Mouse (Mus musculus): Measurements from ENCODE around the gene Dpf3. TPM values are rescaled to one million over a fixed set of nuclear protein-coding genes. Genes with fewer than 3 reads are reported as not detected.

The Dpf3 gene
- polyA plus RNA-seq, 1 experiment from 2014 or later: 4.2 TPM

DNA sequence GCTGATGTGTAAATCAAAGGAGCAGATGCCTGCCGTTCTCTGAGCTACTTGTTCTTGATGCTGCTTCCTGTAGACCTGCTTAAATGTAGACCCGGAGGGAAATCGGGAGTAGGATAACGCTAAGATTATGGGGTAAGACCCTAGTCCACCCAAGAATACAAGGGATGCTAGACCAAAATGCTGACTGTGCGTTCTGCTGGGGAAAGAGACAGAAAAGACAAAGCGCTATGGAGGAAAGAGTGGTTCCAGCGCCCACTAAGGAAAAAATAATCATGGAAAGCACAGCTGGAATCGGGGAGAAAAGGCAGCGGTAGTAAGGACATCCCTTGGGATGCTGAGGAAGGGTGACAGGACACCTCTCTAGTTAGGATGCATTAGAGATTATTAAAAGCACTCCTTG lies 174.7 kb downstream of the Dpf3 start:
- H3K27me3 ChIP-seq (ENCODE audit: control insufficient read depth, insufficient read depth, low read length): no peaks in the 10 kb centered on the region
- no peak overlapping the region for H3K9ac ChIP-seq (ENCODE audit: low read length)
- ATAC-seq (ENCODE audit: insufficient read depth, low FRiP score): no peak
- H3K9me3 ChIP-seq (replicated peaks; ENCODE audit: control insufficient read depth, low read length): no peaks in the 10 kb centered on the region
- H3K4me2 ChIP-seq (ENCODE audit: low read depth, low read length): no peak overlapping the region
- no peaks in the 10 kb centered on the region for H3K36me3 ChIP-seq (ENCODE audit: control insufficient read depth, insufficient read depth, low read length)
- WGBS: 91% methylated on average over 9 of the region's 9 CpGs
- H3K27ac ChIP-seq (ENCODE audit: low read length): no peak overlapping the region
- H3K4me1 ChIP-seq (ENCODE audit: control insufficient read depth, insufficient read depth, low read length): no peaks in the 10 kb centered on the region
- no peak overlapping the region for H3K4me3 ChIP-seq (replicated peaks; ENCODE audit: low read length)

DNA sequence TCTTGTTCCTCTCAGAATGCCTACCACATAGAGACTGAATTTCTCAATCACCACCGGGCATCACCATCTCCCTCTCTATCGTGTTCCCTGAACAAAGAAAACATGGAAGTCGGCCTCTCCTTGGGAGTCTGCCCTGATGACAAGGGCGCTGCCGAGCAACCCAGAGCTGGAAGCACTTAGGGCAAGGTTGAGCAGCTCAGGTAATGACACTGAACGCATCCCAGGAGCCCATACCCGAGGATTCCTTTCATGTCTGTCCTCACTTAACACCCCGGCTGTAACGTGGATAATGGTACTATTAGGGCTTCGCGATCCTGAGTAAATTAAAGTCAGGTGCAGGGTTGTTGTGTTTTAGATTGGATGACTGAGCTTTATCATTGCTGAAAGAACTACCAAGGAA lies 176.9 kb downstream of the Dpf3 start:
- H3K4me2 ChIP-seq (ENCODE audit: low read depth, low read length): no peak overlapping the region
- ATAC-seq (ENCODE audit: insufficient read depth, low FRiP score): no peak
- no peaks in the 10 kb centered on the region for H3K4me1 ChIP-seq (ENCODE audit: control insufficient read depth, insufficient read depth, low read length)
- H3K27ac ChIP-seq (ENCODE audit: low read length): no peak overlapping the region
- no peaks in the 10 kb centered on the region for H3K27me3 ChIP-seq (ENCODE audit: control insufficient read depth, insufficient read depth, low read length)
- no peaks in the 10 kb centered on the region for H3K36me3 ChIP-seq (ENCODE audit: control insufficient read depth, insufficient read depth, low read length)
- H3K9me3 ChIP-seq (replicated peaks; ENCODE audit: control insufficient read depth, low read length): no peaks in the 10 kb centered on the region
- 81% methylated on average over 11 of the region's 11 CpGs for WGBS
- no peak overlapping the region for H3K9ac ChIP-seq (ENCODE audit: low read length)
- H3K4me3 ChIP-seq (replicated peaks; ENCODE audit: low read length): no peak overlapping the region

DNA sequence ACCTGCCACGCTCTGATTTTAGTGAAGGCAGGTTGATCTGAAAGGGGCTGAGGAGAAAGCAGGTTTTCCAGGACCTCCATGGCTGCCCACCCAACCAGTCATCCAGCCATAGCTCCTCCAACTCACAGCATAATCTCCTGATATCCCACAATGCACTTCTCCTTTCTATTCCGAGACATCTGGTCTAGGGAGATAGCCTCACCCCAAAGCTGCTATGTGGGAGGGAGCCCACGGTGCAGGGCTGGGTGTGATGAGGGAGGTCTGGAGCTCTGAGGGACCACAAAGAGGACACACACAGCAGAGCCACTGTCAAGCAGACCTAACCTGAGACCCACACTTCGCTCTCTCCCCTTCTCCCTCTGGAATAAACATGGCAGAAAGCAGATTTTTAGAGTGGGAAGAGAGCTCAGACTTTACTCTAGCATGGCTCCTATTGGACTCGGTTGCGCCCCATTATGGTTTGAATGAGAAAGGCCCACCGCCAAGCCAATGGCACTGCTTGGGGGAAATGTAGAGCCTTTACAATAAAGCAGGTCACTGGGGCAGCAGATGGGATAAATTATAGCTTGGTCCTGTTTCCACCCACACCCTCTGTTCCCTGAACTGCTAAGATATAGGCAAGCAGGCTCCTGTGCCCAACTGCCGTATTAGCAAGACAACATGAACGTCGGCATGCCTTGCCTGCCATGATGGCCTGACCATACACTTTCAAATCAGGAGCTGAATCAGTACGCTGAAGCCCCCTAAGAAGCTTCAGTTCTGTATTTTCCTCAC lies 178.3 kb downstream of the Dpf3 start:
- no peaks in the 10 kb centered on the region for H3K4me1 ChIP-seq (ENCODE audit: control insufficient read depth, insufficient read depth, low read length)
- H3K4me2 ChIP-seq (ENCODE audit: low read depth, low read length): no peak overlapping the region
- no peaks in the 10 kb centered on the region for H3K27me3 ChIP-seq (ENCODE audit: control insufficient read depth, insufficient read depth, low read length)
- no peak for ATAC-seq (ENCODE audit: insufficient read depth, low FRiP score)
- no peak overlapping the region for H3K4me3 ChIP-seq (replicated peaks; ENCODE audit: low read length)
- H3K36me3 ChIP-seq (ENCODE audit: control insufficient read depth, insufficient read depth, low read length): no peaks in the 10 kb centered on the region
- no peaks in the 10 kb centered on the region for H3K9me3 ChIP-seq (replicated peaks; ENCODE audit: control insufficient read depth, low read length)
- H3K27ac ChIP-seq (ENCODE audit: low read length): no peak overlapping the region
- no peak overlapping the region for H3K9ac ChIP-seq (ENCODE audit: low read length)
- 83% methylated on average over 11 of the region's 11 CpGs for WGBS

DNA sequence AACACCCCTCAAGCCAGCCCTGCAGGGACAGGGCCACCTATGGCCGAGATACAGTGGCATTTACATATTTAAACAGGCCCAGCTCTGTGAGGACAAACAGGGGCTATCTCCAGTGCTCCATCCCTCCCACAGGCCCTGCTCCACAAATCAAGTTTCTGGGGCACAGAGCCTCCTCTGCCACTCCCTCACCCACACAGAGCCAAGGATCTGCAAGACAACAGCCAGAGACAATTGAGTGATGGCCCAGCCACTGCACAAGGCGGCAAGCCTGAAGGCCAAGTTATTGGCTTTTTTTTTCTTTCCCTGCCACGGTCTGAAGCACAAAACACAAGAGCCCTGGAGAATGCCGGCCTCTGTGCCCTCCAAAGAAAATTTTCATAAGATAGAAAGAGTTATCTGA lies 178.9 kb downstream of the Dpf3 start:
- Histone ChIP-seq H3K36me3 (ENCODE audit: control insufficient read depth, insufficient read depth, low read length) (no peaks in the 10 kb centered on the region), H3K4me1 (ENCODE audit: control insufficient read depth, insufficient read depth, low read length) (no peaks in the 10 kb centered on the region), H3K9ac (ENCODE audit: low read length) (no peak overlapping the region), H3K4me2 (ENCODE audit: low read depth, low read length) (no peak overlapping the region), H3K27me3 (ENCODE audit: control insufficient read depth, insufficient read depth, low read length) (no peaks in the 10 kb centered on the region), H3K9me3 (replicated peaks; ENCODE audit: control insufficient read depth, low read length) (no peaks in the 10 kb centered on the region), H3K27ac (ENCODE audit: low read length) (no peak overlapping the region), H3K4me3 (replicated peaks; ENCODE audit: low read length) (no peak overlapping the region)
- ATAC-seq (ENCODE audit: insufficient read depth, low FRiP score): no peak
- 68% methylated on average over 4 of the region's 4 CpGs for WGBS

DNA sequence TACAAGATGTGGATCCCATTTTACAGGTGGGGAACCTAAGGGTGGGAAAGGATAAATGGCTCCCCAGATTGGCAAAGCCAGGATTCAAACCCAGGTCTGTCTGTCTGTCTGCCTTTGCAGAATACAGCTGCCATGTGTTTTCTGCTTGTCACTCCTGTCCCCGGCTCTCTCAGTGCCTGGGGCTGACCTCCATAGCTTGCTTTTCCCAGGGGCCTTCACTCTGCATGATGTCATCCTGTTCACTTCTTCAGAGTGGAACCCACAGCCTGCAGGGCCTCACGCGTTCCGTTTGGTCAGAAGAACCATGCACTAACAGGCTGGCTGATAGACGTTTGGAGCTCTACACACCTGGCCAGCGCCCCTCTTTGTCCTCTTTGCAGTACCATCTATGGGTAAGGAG lies 184.3 kb downstream of the Dpf3 start:
- H3K27ac ChIP-seq (ENCODE audit: low read length): no peak overlapping the region
- 67% methylated on average over 6 of the region's 6 CpGs for WGBS
- ATAC-seq (ENCODE audit: insufficient read depth, low FRiP score): no peak
- H3K27me3 ChIP-seq (ENCODE audit: control insufficient read depth, insufficient read depth, low read length): no peaks in the 10 kb centered on the region
- H3K4me2 ChIP-seq (ENCODE audit: low read depth, low read length): no peak overlapping the region
- no peaks in the 10 kb centered on the region for H3K4me1 ChIP-seq (ENCODE audit: control insufficient read depth, insufficient read depth, low read length)
- no peak overlapping the region for H3K9ac ChIP-seq (ENCODE audit: low read length)
- H3K36me3 ChIP-seq (ENCODE audit: control insufficient read depth, insufficient read depth, low read length): no peaks in the 10 kb centered on the region
- no peaks in the 10 kb centered on the region for H3K9me3 ChIP-seq (replicated peaks; ENCODE audit: control insufficient read depth, low read length)
- no peak overlapping the region for H3K4me3 ChIP-seq (replicated peaks; ENCODE audit: low read length)

DNA sequence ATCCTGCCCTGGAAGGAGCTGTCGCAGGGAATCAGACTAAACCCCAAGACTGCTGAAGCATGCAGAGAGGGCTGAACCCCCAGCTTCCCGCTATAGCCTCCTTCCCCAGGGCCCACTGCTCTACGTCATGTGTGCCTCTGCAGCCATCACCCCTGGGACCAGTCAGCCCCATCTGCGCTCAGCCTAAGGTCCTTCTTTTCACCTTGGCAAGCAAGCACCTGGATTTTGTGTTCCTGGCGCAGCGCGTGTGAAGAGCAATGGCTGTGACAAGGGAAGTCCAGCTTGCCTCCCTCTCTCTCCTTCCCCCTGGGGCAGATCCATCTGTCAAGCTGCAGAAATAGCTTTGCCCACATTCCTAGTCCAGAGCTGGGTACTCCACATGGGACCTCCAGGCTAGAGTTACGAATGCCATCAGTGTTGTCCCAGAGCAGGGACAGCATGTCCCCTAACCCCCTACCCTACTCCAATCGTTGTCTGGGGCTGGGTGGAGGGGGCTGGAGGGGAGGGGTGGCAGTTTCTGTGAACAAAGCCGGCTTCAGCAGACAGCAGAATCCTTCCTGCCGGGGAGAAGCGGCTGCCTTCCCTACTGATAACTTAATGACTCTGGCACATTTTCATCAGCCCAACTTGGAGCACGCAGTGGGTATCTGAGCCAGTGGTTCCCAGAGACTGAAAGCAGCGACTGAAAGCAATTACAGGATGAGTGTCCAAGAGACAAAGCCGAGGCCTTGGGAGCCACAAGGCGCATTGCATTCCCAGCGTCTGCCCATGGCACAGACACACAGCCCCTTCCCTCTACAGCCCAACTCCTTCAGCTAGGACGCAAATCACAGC lies 185.0 kb downstream of the Dpf3 start:
- Histone ChIP-seq H3K9me3 (replicated peaks; ENCODE audit: control insufficient read depth, low read length) (no peaks in the 10 kb centered on the region), H3K27ac (ENCODE audit: low read length) (0 out of 2 replicates have a peak overlapping the region, but pooled peaks have one; percentile 6), H3K4me3 (replicated peaks; ENCODE audit: low read length) (no peak overlapping the region), H3K9ac (ENCODE audit: low read length) (no peak overlapping the region), H3K36me3 (ENCODE audit: control insufficient read depth, insufficient read depth, low read length) (no peaks in the 10 kb centered on the region), H3K27me3 (ENCODE audit: control insufficient read depth, insufficient read depth, low read length) (no peaks in the 10 kb centered on the region), H3K4me1 (ENCODE audit: control insufficient read depth, insufficient read depth, low read length) (no peaks in the 10 kb centered on the region), H3K4me2 (ENCODE audit: low read depth, low read length) (no peak overlapping the region)
- 54% methylated on average over 18 of the region's 18 CpGs for WGBS
- ATAC-seq (ENCODE audit: insufficient read depth, low FRiP score): no peak

DNA sequence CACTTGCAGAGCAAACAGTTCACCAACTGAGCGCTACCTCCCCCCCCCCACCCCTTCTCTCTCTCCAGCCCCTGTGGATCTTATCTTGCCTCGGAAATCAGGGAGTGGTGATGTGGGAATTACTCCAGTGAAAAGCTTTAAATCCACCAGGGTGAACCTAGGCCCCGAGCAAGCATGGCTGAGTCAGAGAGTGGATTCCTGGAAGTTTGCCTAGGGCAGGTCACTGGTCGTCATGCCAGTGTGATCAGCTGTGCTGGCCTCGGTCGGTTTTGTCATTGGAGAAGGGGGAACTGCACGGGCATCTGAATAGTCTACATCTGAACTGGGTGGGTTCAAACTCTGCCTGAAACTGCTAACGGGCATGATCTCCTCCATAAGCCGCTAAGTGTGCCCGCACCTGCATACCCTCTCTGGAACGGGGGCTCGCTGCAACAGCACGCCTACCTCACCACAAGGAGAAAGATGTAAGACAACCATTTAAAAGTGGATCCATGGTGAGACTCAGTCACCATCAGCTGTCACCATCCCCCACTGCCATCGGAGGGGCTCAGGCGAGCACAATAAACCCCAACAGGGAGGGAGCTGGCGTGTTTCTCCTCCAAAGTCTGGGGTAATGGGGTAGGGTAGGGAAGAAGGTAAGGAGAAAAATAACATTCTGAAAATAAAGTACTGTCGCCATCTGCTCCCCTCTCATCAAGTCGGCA lies 185.7 kb downstream of the Dpf3 start:
- no peak overlapping the region for H3K4me3 ChIP-seq (replicated peaks; ENCODE audit: low read length)
- H3K4me1 ChIP-seq (ENCODE audit: control insufficient read depth, insufficient read depth, low read length): no peaks in the 10 kb centered on the region
- no peaks in the 10 kb centered on the region for H3K36me3 ChIP-seq (ENCODE audit: control insufficient read depth, insufficient read depth, low read length)
- no peaks in the 10 kb centered on the region for H3K9me3 ChIP-seq (replicated peaks; ENCODE audit: control insufficient read depth, low read length)
- H3K27ac ChIP-seq (ENCODE audit: low read length): no peak overlapping the region; the same call in 1 of the 2 replicates
- peak; percentile 85 for ATAC-seq (ENCODE audit: insufficient read depth, low FRiP score)
- 67% methylated on average over 18 of the region's 18 CpGs for WGBS
- H3K4me2 ChIP-seq (ENCODE audit: low read depth, low read length): no peak overlapping the region
- H3K9ac ChIP-seq (ENCODE audit: low read length): no peak overlapping the region
- H3K27me3 ChIP-seq (ENCODE audit: control insufficient read depth, insufficient read depth, low read length): no peaks in the 10 kb centered on the region

DNA sequence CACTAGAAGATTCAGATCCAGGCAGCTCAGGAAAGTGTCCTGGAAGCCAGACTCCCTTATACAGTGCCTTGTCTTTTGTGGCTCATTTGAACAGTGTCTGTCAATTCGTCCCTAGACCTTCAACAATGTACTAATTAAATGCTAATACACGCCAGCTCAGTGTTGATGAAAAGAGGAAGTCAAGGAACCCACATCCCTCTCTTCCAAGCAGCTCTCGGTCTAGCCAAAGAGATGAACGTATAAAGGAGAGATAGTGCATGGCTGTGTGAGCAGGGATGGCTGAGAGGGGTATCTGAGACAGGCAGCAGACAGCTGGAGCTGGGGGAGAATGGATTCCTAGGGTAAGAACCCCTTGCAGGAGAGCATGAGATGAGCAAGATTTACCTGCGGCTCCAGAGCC lies 189.2 kb downstream of the Dpf3 start:
- H3K27me3 ChIP-seq (ENCODE audit: control insufficient read depth, insufficient read depth, low read length): no peaks in the 10 kb centered on the region
- H3K9ac ChIP-seq (ENCODE audit: low read length): no peak overlapping the region
- H3K36me3 ChIP-seq (ENCODE audit: control insufficient read depth, insufficient read depth, low read length): no peaks in the 10 kb centered on the region
- no peaks in the 10 kb centered on the region for H3K9me3 ChIP-seq (replicated peaks; ENCODE audit: control insufficient read depth, low read length)
- no peak overlapping the region for H3K4me2 ChIP-seq (ENCODE audit: low read depth, low read length)
- WGBS: 78% methylated on average over 5 of the region's 5 CpGs
- no peak overlapping the region for H3K4me3 ChIP-seq (replicated peaks; ENCODE audit: low read length)
- no peaks in the 10 kb centered on the region for H3K4me1 ChIP-seq (ENCODE audit: control insufficient read depth, insufficient read depth, low read length)
- ATAC-seq (ENCODE audit: insufficient read depth, low FRiP score): no peak
- H3K27ac ChIP-seq (ENCODE audit: low read length): no peak overlapping the region

DNA sequence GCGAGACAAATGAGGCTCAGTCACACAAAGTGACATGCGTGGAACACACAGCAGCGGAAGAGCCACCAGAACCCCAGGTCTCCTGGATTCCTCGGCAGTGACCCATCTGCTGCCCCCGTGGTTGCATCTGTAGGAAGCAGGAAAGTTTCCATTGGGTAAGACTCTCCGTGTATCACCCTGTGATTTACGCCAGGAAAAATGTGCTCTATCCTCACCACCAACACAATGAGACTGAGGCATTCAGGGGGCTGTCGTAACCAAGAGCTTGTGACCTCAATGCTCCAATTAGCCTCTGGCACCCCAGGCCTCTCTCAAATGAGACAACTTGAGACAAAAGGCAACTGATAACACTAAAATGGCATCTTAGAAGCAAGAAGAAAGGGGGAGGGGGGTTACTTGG lies 192.5 kb downstream of the Dpf3 start:
- no peak for ATAC-seq (ENCODE audit: insufficient read depth, low FRiP score)
- no peaks in the 10 kb centered on the region for H3K27me3 ChIP-seq (ENCODE audit: control insufficient read depth, insufficient read depth, low read length)
- no peak overlapping the region for H3K9ac ChIP-seq (ENCODE audit: low read length)
- H3K4me2 ChIP-seq (ENCODE audit: low read depth, low read length): no peak overlapping the region
- WGBS: 68% methylated on average over 8 of the region's 8 CpGs
- H3K4me3 ChIP-seq (replicated peaks; ENCODE audit: low read length): no peak overlapping the region
- H3K36me3 ChIP-seq (ENCODE audit: control insufficient read depth, insufficient read depth, low read length): no peaks in the 10 kb centered on the region
- H3K4me1 ChIP-seq (ENCODE audit: control insufficient read depth, insufficient read depth, low read length): no peaks in the 10 kb centered on the region
- H3K9me3 ChIP-seq (replicated peaks; ENCODE audit: control insufficient read depth, low read length): no peaks in the 10 kb centered on the region
- H3K27ac ChIP-seq (ENCODE audit: low read length): no peak overlapping the region

Measured in stomach, embryonic 16.5 days (tissue).